Mouse (Mus musculus) adrenal gland, postnatal 36 days (tissue): ENCODE results near the gene Coq8b. TPM values are rescaled to one million over a fixed set of nuclear protein-coding genes. Genes with fewer than 3 reads are reported as not detected.

ENCODE experiments used
- microRNA-seq: library from miRNA; unstranded; fragments of <30 nt; microRNA quantifications from one replicate; pipeline ENCODE4 v1.2.0, GENCODE M21; 2021
- total RNA-seq, 2 experiments: library from RNA; stranded (reverse); gene quantifications; 2 replicates each; pipeline ENCODE4 v1.2.3; 2021

The Coq8b gene
- total RNA-seq, 2 experiments from 2014 or later: 41.3 to 70.6 TPM

Small RNAs within 50 kb of the gene (microRNA-seq; reads per million reads assigned to microRNA genes)
- gene Mir1191: not detected

Other genes with a start within 250 kb of the Coq8b start
- under 1 TPM; 0.30 to 0.79 TPM for gene Cyp2a12, start 203.9 kb upstream of the Coq8b start, total RNA-seq
- 100 to 1,000 TPM in 1 of 2 experiments, 1 to 10 TPM in 1; 1.7 to 817 TPM for gene Cyp2f2, start 113.1 kb upstream of the Coq8b start, total RNA-seq
- not detected for gene Cyp2t4, start 79.3 kb upstream of the Coq8b start, total RNA-seq
- gene Egln2, start 66.2 kb upstream of the Coq8b start, total RNA-seq: 100 to 1,000 TPM in 1 of 2 experiments, 10 to 100 TPM in 1; 86.0 to 106 TPM
- 10 to 100 TPM; 50.9 to 59.0 TPM for gene Rab4b, start 54.1 kb upstream of the Coq8b start, total RNA-seq
- gene Gm21983, start 51.9 kb upstream of the Coq8b start, total RNA-seq: not detected
- gene Mia, start 51.9 kb upstream of the Coq8b start, total RNA-seq: under 1 TPM; 0.50 to 0.56 TPM
- 10 to 100 TPM; 21.0 to 25.0 TPM for gene BC024978, start 37.2 kb upstream of the Coq8b start, total RNA-seq
- gene Snrpa, start 36.8 kb upstream of the Coq8b start, total RNA-seq: 10 to 100 TPM; 78.6 to 84.2 TPM
- gene Itpkc, start 4.4 kb upstream of the Coq8b start, total RNA-seq: 10 to 100 TPM; 14.0 to 14.6 TPM
- gene Numbl, start 25.4 kb downstream of the Coq8b start, total RNA-seq: 10 to 100 TPM in 1 of 2 experiments, 1 to 10 TPM in 1; 8.8 to 10.1 TPM
- gene Ltbp4, start 104.7 kb downstream of the Coq8b start, total RNA-seq: 10 to 100 TPM; 77.8 to 94.6 TPM
- gene Shkbp1, start 123.0 kb downstream of the Coq8b start, total RNA-seq: 10 to 100 TPM; 22.3 TPM
- gene Gm20479, start 124.4 kb downstream of the Coq8b start, total RNA-seq: 1 to 10 TPM in 1 of 2 experiments, not detected in 1; 6.1 TPM
- gene Sptbn4, start 214.7 kb downstream of the Coq8b start, total RNA-seq: under 1 TPM; 0.59 to 0.83 TPM
- 10 to 100 TPM; 42.4 to 45.6 TPM for gene Blvrb, start 215.0 kb downstream of the Coq8b start, total RNA-seq
- 10 to 100 TPM; 15.9 to 16.3 TPM for gene Sertad3, start 240.7 kb downstream of the Coq8b start, total RNA-seq